ENCODE assay signal across 10 mouse cellular contexts in genomic region chr2:35830966-35831903, GRCm38 (mm10).
DNase-seq lines count a peak whose midpoint lies in the region; ATAC-seq and TF ChIP-seq lines count a peak whose summit lies in the region.
"Had no signal": no experiment of that assay in that cellular context is flagged by ENCODE, and none has a peak within 500 bp of the region (broad histone marks: within the 10 kb centered on the region; RNA-seq: fewer than 3 reads in every experiment).

No protein-coding gene starts in this region.

- H3K9me3 ChIP-seq in forebrain, embryonic 15.5 days: no peaks in the 10 kb centered on the region
- no peaks in the 10 kb centered on the region for H3K9me3 ChIP-seq in forebrain, embryonic 11.5 days (ENCODE audit: control insufficient read depth, low read length)
- 0 out of 2 replicates have a peak, but pooled peaks cover 2% of the 10 kb centered on the region for H3K9me3 ChIP-seq in G1E (replicated peaks)

- no peak for TF ChIP-seq CTCF in G1E (IDR thresholded peaks at IDR 0.05; ENCODE audit: low read depth, low read length)

- no peak overlapping the region for H3K9ac ChIP-seq in forebrain, embryonic 15.5 days (replicated peaks)
- no peak overlapping the region for H3K9ac ChIP-seq in forebrain, embryonic 11.5 days (ENCODE audit: low read length)

- no peak overlapping the region for H3K4me3 ChIP-seq in forebrain, embryonic 15.5 days
- H3K4me3 ChIP-seq in forebrain, embryonic 11.5 days (ENCODE audit: low read depth, low read length): no peak overlapping the region
- no peak overlapping the region for H3K4me3 ChIP-seq in G1E (ENCODE audit: low read depth, low read length)

- 63% methylated on average over 6 of the region's 6 CpGs for WGBS in forebrain, embryonic 15.5 days
- WGBS in forebrain, embryonic 11.5 days: 79% methylated on average over 6 of the region's 6 CpGs

- ATAC-seq in forebrain, embryonic 15.5 days (replicated peaks): no peak
- ATAC-seq in forebrain, embryonic 11.5 days (replicated peaks; ENCODE audit: low FRiP score): no peak
- peak; percentile 88 for ATAC-seq in G1E (ENCODE audit: extremely low read depth, insufficient number of reproducible peaks, low FRiP score, poor library complexity, severe bottlenecking)
- peak; percentile 88 to 92 for ATAC-seq in hematopoietic stem cell, adult 5-6 weeks (replicated peaks in 1 of 2; ENCODE audit: insufficient read depth in 1 of 2, low FRiP score in 2 of 2, low TSS enrichment in 1 of 2, low read depth in 1 of 2, poor library complexity in 2 of 2, severe bottlenecking in 2 of 2)

- H3K36me3 ChIP-seq in forebrain, embryonic 15.5 days: no peaks in the 10 kb centered on the region
- H3K36me3 ChIP-seq in forebrain, embryonic 11.5 days (ENCODE audit: control insufficient read depth, insufficient read depth, low read length): no peaks in the 10 kb centered on the region
- H3K36me3 ChIP-seq in G1E (replicated peaks): no peaks in the 10 kb centered on the region

- no peak for DNase-seq in forebrain, embryonic 11.5 days (ENCODE audit: low spot score)
- peak; percentile 10 for DNase-seq in G1E (ENCODE audit: low spot score)
- DNase-seq in naive thymus-derived CD4-positive, alpha-beta T cell, adult 2 months (ENCODE audit: low read depth): peak; percentile 5
- no peak for DNase-seq in testis, postnatal 14 days (ENCODE audit: low spot score)
- no peak for DNase-seq in adrenal gland, adult 18-20 months (ENCODE audit: low spot score in 2 of 2)
- no peak for DNase-seq in gastrocnemius, adult 8-10 months (ENCODE audit: low spot score in 2 of 2)
- DNase-seq: layer of hippocampus, postnatal 36 days had no signal

- H3K4me2 ChIP-seq in forebrain, embryonic 15.5 days (replicated peaks): no peak overlapping the region
- H3K4me2 ChIP-seq in forebrain, embryonic 11.5 days (ENCODE audit: low read depth, low read length, severe bottlenecking): no peak overlapping the region

- no peaks in the 10 kb centered on the region for H3K27me3 ChIP-seq in forebrain, embryonic 15.5 days
- H3K27me3 ChIP-seq in forebrain, embryonic 11.5 days (ENCODE audit: control insufficient read depth, insufficient read depth, low read length): no peaks in the 10 kb centered on the region
- H3K27me3 ChIP-seq in G1E (ENCODE audit: insufficient read depth, low read length): 0 out of 2 replicates have a peak, but pooled peaks cover 2% of the 10 kb centered on the region

- 0 out of 2 replicates have a peak overlapping the region, but pooled peaks have one; percentile 39 for H3K27ac ChIP-seq in forebrain, embryonic 15.5 days (replicated peaks)
- no peak overlapping the region for H3K27ac ChIP-seq in forebrain, embryonic 11.5 days (ENCODE audit: low read depth, low read length)
- H3K27ac ChIP-seq: macrophage had no signal

- H3K4me1 ChIP-seq in forebrain, embryonic 15.5 days: peaks cover 10% of the 10 kb centered on the region
- no peaks in the 10 kb centered on the region for H3K4me1 ChIP-seq in forebrain, embryonic 11.5 days (replicated peaks; ENCODE audit: control insufficient read depth, insufficient read depth, low read length)
- peaks cover 11% of the 10 kb centered on the region; the same call in 1 of the 2 replicates for H3K4me1 ChIP-seq in G1E (ENCODE audit: insufficient read depth, low read depth, low read length)

Comparison
In these comparisons a context has a peak if more than half of its experiments do, and no peak if none do; other contexts are left out.
1. ATAC-seq: peak in G1E (single experiment) and hematopoietic stem cell, adult 5-6 weeks (2 of 2); none in forebrain, embryonic 15.5 days (single experiment) and forebrain, embryonic 11.5 days (single experiment).
2. DNase-seq: peak in G1E (single experiment) and naive thymus-derived CD4-positive, alpha-beta T cell, adult 2 months (single experiment); none in forebrain, embryonic 11.5 days (single experiment), testis, postnatal 14 days (single experiment), adrenal gland, adult 18-20 months (0 of 2) and gastrocnemius, adult 8-10 months (0 of 2).